Mouse (Mus musculus) spleen, adult 10 weeks (tissue): ENCODE results near the gene Ccn2. TPM values are rescaled to one million over a fixed set of nuclear protein-coding genes. Genes with fewer than 3 reads are reported as not detected.

Source experiments
- polyA plus RNA-seq: library from polyadenylated mRNA; stranded (reverse); fragments of 350-450 nt; fragmentation: Illumina TruSeq; extraction: RNeasy Lipid Tissue Mini Kit (QIAGEN cat#74804); gene quantifications from one replicate; pipeline ENCODE4 v1.2.3, GENCODE M21; 2015; ENCODE audit warnings: low replicate concordance; ENCODE audit not compliant: insufficient read depth

Ccn2 gene
- 50.7 TPM for polyA plus RNA-seq

GRCm38 (mm10) chr10:24595250-24596002, at the start of gene Ccn2:
Gene Ccn2 (plus strand): TSS chr10:24595442.

Other genes starting within 250 kb of the Ccn2 start
- gene Enpp1, start 116.7 kb downstream of the Ccn2 start, polyA plus RNA-seq = 20.1 TPM
- 0.66 TPM for gene Enpp3, start 247.4 kb downstream of the Ccn2 start, polyA plus RNA-seq